Comparison of ENCODE assay signal across 7 mouse cellular contexts in genomic region chr5:88519232-88519631, GRCm38 (mm10). TPM values are rescaled to one million over a fixed set of nuclear protein-coding genes. Genes with fewer than 3 reads are reported as not detected.
DNase-seq lines count a peak whose midpoint lies in the region; ATAC-seq and TF ChIP-seq lines count a peak whose summit lies in the region.

No protein-coding gene starts in this region.

- H3K9ac ChIP-seq in kidney, postnatal 0 days (ENCODE audit: low read depth, low read length), result no peak overlapping the region

- DNase-seq in kidney, postnatal 0 days (ENCODE audit: low spot score), result peak; percentile 84
- no peak for DNase-seq in kidney, adult 11 months
- peak; percentile 56 for DNase-seq in A20 (ENCODE audit: low read depth, low spot score)
- peak; percentile 51 for DNase-seq in cerebellum, adult 9-10 months
- DNase-seq in large intestine, adult 2 months (ENCODE audit: low read depth, low spot score), result peak; percentile 7
- DNase-seq in splenic B cell, adult 2 months (ENCODE audit: low read depth, low spot score), result peak; percentile 77

- H3K4me3 ChIP-seq in kidney, postnatal 0 days (replicated peaks; ENCODE audit: low read depth, low read length), result no peak overlapping the region

- no peak overlapping the region for H3K4me2 ChIP-seq in kidney, postnatal 0 days (ENCODE audit: low read length)

- no peaks in the 10 kb centered on the region for H3K36me3 ChIP-seq in kidney, postnatal 0 days (ENCODE audit: insufficient read depth, low read length)
- H3K36me3 ChIP-seq in splenic B cell, adult 2 months (ENCODE audit: control insufficient read depth, insufficient read depth, low read length, poor library complexity, severe bottlenecking), result no peaks in the 10 kb centered on the region

- H3K9me3 ChIP-seq in kidney, postnatal 0 days (replicated peaks; ENCODE audit: low read length), result no peaks in the 10 kb centered on the region

- no peaks in the 10 kb centered on the region for H3K27me3 ChIP-seq in kidney, postnatal 0 days (ENCODE audit: insufficient read depth, low read length)
- H3K27me3 ChIP-seq in splenic B cell, adult 2 months (ENCODE audit: control insufficient read depth, insufficient read depth, low read length, poor library complexity, severe bottlenecking), result no peaks in the 10 kb centered on the region

- WGBS in kidney, postnatal 0 days, result 1% methylated on average over 2 of the region's 2 CpGs
- 4% methylated on average over 2 of the region's 2 CpGs for WGBS in large intestine, adult 2 months

- ATAC-seq in kidney, postnatal 0 days (replicated peaks; ENCODE audit: low FRiP score, low read depth), result no peak
- ATAC-seq in CD4-positive, CD25-positive, alpha-beta regulatory T cell, adult 4 months, result peak; percentile 84

- H3K4me1 ChIP-seq in kidney, postnatal 0 days (replicated peaks; ENCODE audit: insufficient read depth, low read length), result no peaks in the 10 kb centered on the region

- no peak overlapping the region for H3K27ac ChIP-seq in kidney, postnatal 0 days

- peak; percentile 82 for TF ChIP-seq CTCF in kidney, postnatal 0 days (IDR thresholded peaks at IDR 0.05; ENCODE audit: low read depth)

RNA-seq across cellular contexts. Expression of gene Jchain, which starts 8.5 kb away (rescaled TPM):
- 0.13 and 0.19 TPM in 2 replicates for polyA plus RNA-seq in kidney, postnatal 0 days (2015; fragmentation: Nextera tagmentation; extraction: Ambion mirVana)
- polyA plus RNA-seq in CD4-positive, CD25-positive, alpha-beta regulatory T cell, adult 4 months (2017; shearing (Covaris generic)), result 1 to 10 TPM in 1 of 2 experiments, not detected in 1; 5.6 TPM
- 949 and 1,956 TPM in 2 replicates for polyA plus RNA-seq in large intestine, adult 2 months (2012; rRNA removed)

RNA-seq across cellular contexts. Expression of gene Enam, which starts 31.5 kb away (rescaled TPM):
- not detected in 2 replicates for polyA plus RNA-seq in kidney, postnatal 0 days (2015; fragmentation: Nextera tagmentation; extraction: Ambion mirVana)
- polyA plus RNA-seq in CD4-positive, CD25-positive, alpha-beta regulatory T cell, adult 4 months (2017; shearing (Covaris generic)), result not detected
- 0.04 TPM in 1 of 2 replicates, not detected in the other for polyA plus RNA-seq in large intestine, adult 2 months (2012; rRNA removed)

RNA-seq across cellular contexts. Expression of gene Utp3, which starts 35.0 kb away (rescaled TPM):
- 53.4 and 58.9 TPM in 2 replicates for polyA plus RNA-seq in kidney, postnatal 0 days (2015; fragmentation: Nextera tagmentation; extraction: Ambion mirVana)
- 10 to 100 TPM; 86.6 to 93.0 TPM for polyA plus RNA-seq in CD4-positive, CD25-positive, alpha-beta regulatory T cell, adult 4 months (2017; shearing (Covaris generic))
- 6.0 and 7.8 TPM in 2 replicates for polyA plus RNA-seq in large intestine, adult 2 months (2012; rRNA removed)

RNA-seq across cellular contexts. Expression of gene Rufy3, which starts 45.6 kb away (rescaled TPM):
- 17.9 and 18.8 TPM in 2 replicates for polyA plus RNA-seq in kidney, postnatal 0 days (2015; fragmentation: Nextera tagmentation; extraction: Ambion mirVana)
- polyA plus RNA-seq in CD4-positive, CD25-positive, alpha-beta regulatory T cell, adult 4 months (2017; shearing (Covaris generic)), result 1 to 10 TPM; 2.6 to 3.2 TPM
- 4.9 and 7.6 TPM in 2 replicates for polyA plus RNA-seq in large intestine, adult 2 months (2012; rRNA removed)

Comparison
In these comparisons a context has a peak if more than half of its experiments do, and no peak if none do; other contexts are left out.
1. RNA of gene Jchain, which starts 8.5 kb away (polyA plus RNA-seq): 949 to 1,956 TPM in large intestine, adult 2 months; 5.6 TPM in CD4-positive, CD25-positive, alpha-beta regulatory T cell, adult 4 months and 0.13 to 0.19 TPM in kidney, postnatal 0 days; every median in the first group is over 100 times any median in the second.